Mouse (Mus musculus): ENCODE results near the gene Olfr214.

DNA sequence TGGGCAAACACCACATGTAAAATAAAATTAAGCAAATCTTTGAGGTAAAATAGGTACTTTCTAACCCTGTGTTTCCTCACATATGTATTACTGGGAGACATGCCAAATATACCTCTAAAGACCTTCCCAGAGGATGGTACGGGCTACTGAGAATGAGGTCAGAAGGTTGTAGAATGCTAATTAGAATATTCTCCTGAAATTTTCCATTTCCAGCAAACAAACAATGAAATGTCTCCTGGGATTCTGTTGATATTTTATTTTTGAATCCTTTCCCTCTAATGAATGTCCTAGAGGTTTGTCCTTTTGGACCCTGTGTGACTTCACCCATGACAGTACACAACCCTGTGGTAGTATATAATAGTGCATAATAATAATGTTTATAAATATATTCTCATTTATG lies at the start of gene Olfr214:
- TF ChIP-seq CTCF (IDR thresholded peaks at IDR 0.05; ENCODE audit: low read depth, low read length) (no peak), POLR2A (IDR thresholded peaks at IDR 0.05; ENCODE audit: insufficient read depth, low read length) (no peak)

Measured in ES-Bruce4 (cell line).